Mouse (Mus musculus): Measurements from ENCODE around the gene Nmral1.
A peak's percentile ranks its signal among the peaks of the same experiment; 100 is the strongest.
"Not testable (repeated sequence)": the region's sequence is repeated elsewhere in the genome, so short reads cannot be mapped to it uniquely, and the experiment has no call there.

Gene Nmral1

GRCm38 (mm10) chr16:4718753-4719518 lies at the start of gene Nmral1:
TSS of gene Nmral1 (minus strand) at chr16:4719356.
- peak; percentile 36 to 61 for DNase-seq

- DNase-seq, result no peak
These were observed 49.6 kb upstream of the Nmral1 start for GRCm38 (mm10) chr16:4768719-4769118.

- DNase-seq, result no peak
These were observed 48.0 kb upstream of the Nmral1 start for GRCm38 (mm10) chr16:4767012-4767790.

- no peak for DNase-seq
These were observed 46.7 kb upstream of the Nmral1 start for GRCm38 (mm10) chr16:4765852-4766251.

GRCm38 (mm10) chr16:4763276-4763675 lies 44.1 kb upstream of the Nmral1 start:
- no peak for DNase-seq

- DNase-seq, result no peak
These were observed 43.3 kb upstream of the Nmral1 start for GRCm38 (mm10) chr16:4762437-4762836.

- not testable (repeated sequence) for DNase-seq
These were observed 37.6 kb upstream of the Nmral1 start for GRCm38 (mm10) chr16:4756660-4757335.

GRCm38 (mm10) chr16:4754045-4754444 lies 34.9 kb upstream of the Nmral1 start:
- no peak for DNase-seq

GRCm38 (mm10) chr16:4752155-4752554 lies 33.0 kb upstream of the Nmral1 start:
- DNase-seq, result no peak

GRCm38 (mm10) chr16:4742186-4742585 lies 23.0 kb upstream of the Nmral1 start:
- DNase-seq, result no peak

- no peak for DNase-seq
These were observed 20.8 kb upstream of the Nmral1 start for GRCm38 (mm10) chr16:4739994-4740393.

- no peak for DNase-seq
These were observed 17.1 kb upstream of the Nmral1 start for GRCm38 (mm10) chr16:4736262-4736661.

GRCm38 (mm10) chr16:4730776-4731358 lies 11.7 kb upstream of the Nmral1 start:
- DNase-seq, result no peak

- DNase-seq, result no peak
These were observed 8.8 kb upstream of the Nmral1 start for GRCm38 (mm10) chr16:4727963-4728362.

- no peak for DNase-seq
These were observed 8.4 kb upstream of the Nmral1 start for GRCm38 (mm10) chr16:4727526-4727925.

GRCm38 (mm10) chr16:4726528-4727128 lies 7.5 kb upstream of the Nmral1 start:
- no peak for DNase-seq

GRCm38 (mm10) chr16:4725780-4726527 lies 6.8 kb upstream of the Nmral1 start, which contains the start of gene Hmox2:
TSS of gene Hmox2 (plus strand) at chr16:4726361.
- peak; percentile 91 for DNase-seq

GRCm38 (mm10) chr16:4725266-4725665 lies 6.1 kb upstream of the Nmral1 start:
- no peak for DNase-seq

- no peak for DNase-seq
These were observed 3.7 kb upstream of the Nmral1 start for GRCm38 (mm10) chr16:4722915-4723209.

GRCm38 (mm10) chr16:4722128-4722914 lies 3.2 kb upstream of the Nmral1 start:
- DNase-seq, result no peak

GRCm38 (mm10) chr16:4717866-4718265 lies 1.3 kb downstream of the Nmral1 start:
- no peak for DNase-seq
